Mouse (Mus musculus): ENCODE measurements around the gene Adamts4. TPM values are rescaled to one million over a fixed set of nuclear protein-coding genes. Genes with fewer than 3 reads are reported as not detected.
"Not testable (repeated sequence)": the region's sequence is repeated elsewhere in the genome, so short reads cannot be mapped to it uniquely, and the experiment has no call there.

Gene Adamts4
- polyA plus RNA-seq, 1 experiment from 2014 or later, result 4.4 TPM

DNA sequence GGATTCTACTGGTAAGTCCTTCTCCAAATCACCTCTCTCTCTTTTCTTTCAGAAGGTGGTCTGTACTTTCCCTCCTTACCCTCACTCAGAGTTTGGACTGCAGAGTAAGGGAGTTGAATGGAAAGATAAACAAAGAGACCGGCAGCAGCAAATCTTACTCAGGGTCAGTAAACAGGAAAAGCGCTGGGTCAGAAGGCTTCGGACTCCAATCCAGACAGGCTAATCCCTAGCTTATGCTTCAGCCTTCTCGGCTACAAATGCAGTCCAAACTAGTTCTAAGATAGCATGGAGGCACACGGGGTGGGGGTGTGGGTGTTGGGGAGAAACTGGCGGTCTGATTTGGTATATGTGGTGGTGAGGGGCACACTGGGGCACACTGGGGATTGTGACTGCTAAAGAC, 12.8 kb upstream of the Adamts4 start:
- no peaks in the 10 kb centered on the region for H3K9me3 ChIP-seq (ENCODE audit: control insufficient read depth, low read length)
- WGBS, result 70% methylated on average over 6 of the region's 6 CpGs
- H3K4me3 ChIP-seq (ENCODE audit: low read depth, low read length), result no peak overlapping the region
- ATAC-seq (ENCODE audit: low FRiP score) (no peak), DNase-seq (ENCODE audit: low spot score, missing footprints) (no peak)
- no peaks in the 10 kb centered on the region for H3K27me3 ChIP-seq (ENCODE audit: control insufficient read depth, insufficient read depth, low read length)
- H3K27ac ChIP-seq (ENCODE audit: low read depth, low read length), result no peak overlapping the region
- H3K36me3 ChIP-seq (ENCODE audit: control insufficient read depth, insufficient read depth, low read length), result peaks cover 32% of the 10 kb centered on the region
- no peaks in the 10 kb centered on the region for H3K4me1 ChIP-seq (ENCODE audit: control insufficient read depth, insufficient read depth, low read length)
- H3K9ac ChIP-seq (ENCODE audit: low read length), result no peak overlapping the region
- no peak overlapping the region for H3K4me2 ChIP-seq

DNA sequence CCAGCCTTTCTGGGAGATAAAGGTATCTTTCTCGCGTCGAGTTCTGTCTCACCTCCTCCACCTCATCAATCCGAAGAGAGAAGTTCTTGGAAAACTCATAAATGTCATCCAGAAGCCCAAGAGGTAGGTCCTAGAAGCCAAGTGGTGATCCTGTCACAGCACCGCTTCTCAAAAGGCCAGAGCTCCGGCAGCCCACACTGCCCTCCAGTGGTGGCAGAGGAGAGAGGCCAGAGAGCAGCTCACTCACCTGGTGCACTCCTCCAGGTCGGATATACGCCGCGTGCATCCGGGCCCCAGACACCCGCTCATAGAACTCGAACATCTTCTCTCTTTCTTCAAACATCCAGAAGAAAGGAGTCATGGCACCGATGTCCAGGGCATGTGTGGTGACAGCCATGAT, 11.8 kb upstream of the Adamts4 start:
- H3K4me3 ChIP-seq (ENCODE audit: low read depth, low read length), result no peak overlapping the region
- ATAC-seq (ENCODE audit: low FRiP score) (peak; percentile 64; the same call in 1 of the 2 replicates), DNase-seq (ENCODE audit: low spot score, missing footprints) (peak; percentile 87)
- no peak overlapping the region for H3K4me2 ChIP-seq
- H3K27me3 ChIP-seq (ENCODE audit: control insufficient read depth, insufficient read depth, low read length), result no peaks in the 10 kb centered on the region
- peaks cover 33% of the 10 kb centered on the region for H3K36me3 ChIP-seq (ENCODE audit: control insufficient read depth, insufficient read depth, low read length)
- 79% methylated on average over 14 of the region's 14 CpGs for WGBS
- H3K4me1 ChIP-seq (ENCODE audit: control insufficient read depth, insufficient read depth, low read length), result no peaks in the 10 kb centered on the region
- no peak overlapping the region for H3K9ac ChIP-seq (ENCODE audit: low read length)
- H3K27ac ChIP-seq (ENCODE audit: low read depth, low read length), result no peak overlapping the region
- no peaks in the 10 kb centered on the region for H3K9me3 ChIP-seq (ENCODE audit: control insufficient read depth, low read length)

GRCm38 (mm10) chr1:171239992-171240744, 10.1 kb upstream of the Adamts4 start:
- no peaks in the 10 kb centered on the region for H3K27me3 ChIP-seq (ENCODE audit: control insufficient read depth, insufficient read depth, low read length)
- no peak for ATAC-seq (ENCODE audit: low FRiP score)
- no peak overlapping the region for H3K27ac ChIP-seq (ENCODE audit: low read depth, low read length)
- WGBS, result 82% methylated on average over 15 of the region's 15 CpGs
- no peak overlapping the region for H3K4me2 ChIP-seq
- no peak overlapping the region for H3K9ac ChIP-seq (ENCODE audit: low read length)
- H3K4me1 ChIP-seq (ENCODE audit: control insufficient read depth, insufficient read depth, low read length), result no peaks in the 10 kb centered on the region
- DNase-seq (ENCODE audit: low spot score, missing footprints), result no peak
- peaks cover 26% of the 10 kb centered on the region; the same call in 1 of the 2 replicates for H3K36me3 ChIP-seq (ENCODE audit: control insufficient read depth, insufficient read depth, low read length)
- no peaks in the 10 kb centered on the region for H3K9me3 ChIP-seq (ENCODE audit: control insufficient read depth, low read length)
- H3K4me3 ChIP-seq (ENCODE audit: low read depth, low read length), result no peak overlapping the region

DNA sequence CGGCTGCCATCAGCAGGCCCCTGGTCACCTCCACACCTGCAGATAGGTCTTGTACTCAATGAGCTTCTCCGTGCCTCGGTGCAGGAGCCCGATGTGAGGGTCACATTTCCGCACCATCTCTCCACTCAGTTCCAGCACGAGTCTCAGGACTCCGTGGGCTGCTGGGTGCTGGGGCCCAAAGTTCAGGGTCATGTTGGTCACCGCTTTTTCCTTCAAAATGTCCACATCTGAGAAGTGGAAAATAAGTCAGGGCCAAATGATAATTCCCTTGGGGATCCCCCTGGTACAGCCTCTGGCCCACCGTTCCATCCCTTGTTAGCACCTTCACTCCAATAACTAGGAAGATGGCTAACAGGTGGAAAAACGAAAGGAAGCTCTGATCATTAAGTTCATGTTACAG, 9.3 kb upstream of the Adamts4 start:
- 94% methylated on average over 10 of the region's 10 CpGs for WGBS
- Histone ChIP-seq H3K4me2 (no peak overlapping the region), H3K9ac (ENCODE audit: low read length) (no peak overlapping the region), H3K9me3 (ENCODE audit: control insufficient read depth, low read length) (no peaks in the 10 kb centered on the region), H3K4me1 (ENCODE audit: control insufficient read depth, insufficient read depth, low read length) (no peaks in the 10 kb centered on the region; the same call in 1 of the 2 replicates), H3K4me3 (ENCODE audit: low read depth, low read length) (no peak overlapping the region), H3K27me3 (ENCODE audit: control insufficient read depth, insufficient read depth, low read length) (no peaks in the 10 kb centered on the region), H3K36me3 (ENCODE audit: control insufficient read depth, insufficient read depth, low read length) (peaks cover 21% of the 10 kb centered on the region; the same call in 1 of the 2 replicates), H3K27ac (ENCODE audit: low read depth, low read length) (no peak overlapping the region)
- no peak for DNase-seq (ENCODE audit: low spot score, missing footprints)
- no peak for ATAC-seq (ENCODE audit: low FRiP score)

DNA sequence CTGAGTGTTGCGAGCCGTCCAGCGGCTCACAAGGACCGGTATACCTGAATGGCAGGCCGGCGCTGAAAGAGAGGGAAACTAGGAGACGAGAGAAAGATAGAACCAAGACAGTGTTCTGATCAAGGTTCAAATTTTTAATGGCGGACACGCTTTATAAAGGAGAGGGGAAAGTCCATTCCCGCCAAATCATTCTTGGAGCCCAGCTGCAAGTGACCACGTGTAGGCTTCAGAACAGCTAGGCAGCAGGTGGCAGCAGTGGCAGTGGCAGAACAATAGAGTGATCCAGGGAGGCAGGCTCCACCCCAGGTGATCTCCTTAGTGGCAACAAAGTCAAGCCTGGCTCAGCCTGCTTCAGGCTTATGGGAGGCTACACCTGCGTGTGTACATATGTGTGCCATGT, 8.3 kb upstream of the Adamts4 start:
- not testable (repeated sequence) for DNase-seq (ENCODE audit: low spot score, missing footprints); H3K4me1 ChIP-seq (ENCODE audit: control insufficient read depth, insufficient read depth, low read length); H3K4me2 ChIP-seq; H3K9ac ChIP-seq (ENCODE audit: low read length); H3K9me3 ChIP-seq (ENCODE audit: control insufficient read depth, low read length); H3K27me3 ChIP-seq (ENCODE audit: control insufficient read depth, insufficient read depth, low read length); H3K27ac ChIP-seq (ENCODE audit: low read depth, low read length); ATAC-seq (ENCODE audit: low FRiP score); H3K4me3 ChIP-seq (ENCODE audit: low read depth, low read length)
- WGBS, result 83% methylated on average over 12 of the region's 12 CpGs
- peaks cover 16% of the 10 kb centered on the region; the same call in 1 of the 2 replicates for H3K36me3 ChIP-seq (ENCODE audit: control insufficient read depth, insufficient read depth, low read length)

DNA sequence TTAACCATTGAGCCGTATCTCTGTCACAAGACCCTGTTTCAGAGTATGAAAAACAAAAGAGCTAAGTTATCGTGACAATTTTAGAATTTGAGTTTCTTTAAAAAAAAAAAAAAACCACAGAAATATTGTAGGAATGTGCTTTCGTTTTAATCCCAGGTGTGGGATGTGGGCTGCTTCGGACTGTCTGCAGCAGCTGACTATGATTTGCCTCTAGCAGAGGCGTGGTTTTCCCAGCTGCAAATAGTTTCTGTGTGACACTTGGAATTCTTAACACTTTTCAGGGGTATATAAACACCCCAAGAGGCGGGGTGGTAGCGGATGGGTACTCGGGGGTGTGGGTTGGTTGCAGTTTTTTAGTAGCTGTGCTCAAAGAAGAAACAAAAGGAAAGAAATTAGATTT, 4.9 kb upstream of the Adamts4 start:
- no peak overlapping the region for H3K4me3 ChIP-seq (ENCODE audit: low read depth, low read length)
- no peak overlapping the region for H3K4me2 ChIP-seq
- H3K4me1 ChIP-seq (ENCODE audit: control insufficient read depth, insufficient read depth, low read length), result peaks cover 21% of the 10 kb centered on the region
- WGBS, result 94% methylated on average over 8 of the region's 8 CpGs
- no peak overlapping the region for H3K9ac ChIP-seq (ENCODE audit: low read length)
- no peaks in the 10 kb centered on the region for H3K27me3 ChIP-seq (ENCODE audit: control insufficient read depth, insufficient read depth, low read length)
- ATAC-seq (ENCODE audit: low FRiP score) (no peak), DNase-seq (ENCODE audit: low spot score, missing footprints) (no peak)
- H3K9me3 ChIP-seq (ENCODE audit: control insufficient read depth, low read length), result no peaks in the 10 kb centered on the region
- H3K36me3 ChIP-seq (ENCODE audit: control insufficient read depth, insufficient read depth, low read length), result peaks cover 4% of the 10 kb centered on the region; the same call in 1 of the 2 replicates
- H3K27ac ChIP-seq (ENCODE audit: low read depth, low read length), result no peak overlapping the region

DNA sequence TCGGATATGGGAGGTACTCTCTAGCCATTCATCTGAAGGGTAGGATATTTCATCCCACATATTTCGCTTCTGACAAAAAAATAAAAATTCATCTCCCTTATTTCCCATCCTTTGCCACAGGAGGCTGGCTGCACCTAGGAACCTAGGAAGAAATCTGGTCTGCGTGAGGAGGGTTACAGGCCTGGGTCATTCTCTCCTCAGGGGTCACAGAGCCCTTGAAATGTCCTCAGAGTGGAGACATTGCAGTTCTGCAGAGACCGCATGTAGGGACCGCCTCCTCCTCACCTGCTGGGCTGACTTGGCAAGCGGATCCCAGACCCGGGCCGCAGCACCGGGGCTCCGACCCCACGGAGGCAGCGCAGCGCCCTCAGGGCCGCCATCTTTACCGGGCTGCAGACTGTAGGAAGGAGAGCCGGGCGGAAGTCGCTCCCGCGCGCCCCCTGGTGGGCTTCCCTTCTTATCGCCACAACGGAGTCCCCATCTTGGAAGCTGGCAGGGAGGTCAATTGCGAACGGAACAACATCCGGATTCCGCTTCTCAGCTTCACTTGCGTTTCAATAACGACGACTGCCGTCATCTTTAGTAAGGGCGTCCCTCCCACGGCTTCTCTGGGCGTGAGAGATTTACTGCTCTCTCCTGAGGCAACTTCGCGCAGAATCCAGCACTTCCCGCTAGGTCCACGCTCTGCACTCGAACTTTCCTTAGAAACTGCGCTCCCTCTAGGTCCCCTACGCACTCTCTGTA, 3.3 kb upstream of the Adamts4 start:
- WGBS, result under 1% methylated on average over 41 of the region's 41 CpGs
- Histone ChIP-seq H3K9ac (ENCODE audit: low read length) (peak overlapping the region; percentile 89), H3K4me2 (peak overlapping the region; percentile 81), H3K4me1 (ENCODE audit: control insufficient read depth, insufficient read depth, low read length) (peaks cover 33% of the 10 kb centered on the region), H3K9me3 (ENCODE audit: control insufficient read depth, low read length) (no peaks in the 10 kb centered on the region), H3K4me3 (ENCODE audit: low read depth, low read length) (peak overlapping the region; percentile 64), H3K27me3 (ENCODE audit: control insufficient read depth, insufficient read depth, low read length) (no peaks in the 10 kb centered on the region), H3K27ac (ENCODE audit: low read depth, low read length) (peak overlapping the region; percentile 20; the same call in 1 of the 2 replicates), H3K36me3 (ENCODE audit: control insufficient read depth, insufficient read depth, low read length) (peaks cover 4% of the 10 kb centered on the region; the same call in 1 of the 2 replicates)
- DNase-seq (ENCODE audit: low spot score, missing footprints) (peak; percentile 100), ATAC-seq (ENCODE audit: low FRiP score) (peak; percentile 92)

DNA sequence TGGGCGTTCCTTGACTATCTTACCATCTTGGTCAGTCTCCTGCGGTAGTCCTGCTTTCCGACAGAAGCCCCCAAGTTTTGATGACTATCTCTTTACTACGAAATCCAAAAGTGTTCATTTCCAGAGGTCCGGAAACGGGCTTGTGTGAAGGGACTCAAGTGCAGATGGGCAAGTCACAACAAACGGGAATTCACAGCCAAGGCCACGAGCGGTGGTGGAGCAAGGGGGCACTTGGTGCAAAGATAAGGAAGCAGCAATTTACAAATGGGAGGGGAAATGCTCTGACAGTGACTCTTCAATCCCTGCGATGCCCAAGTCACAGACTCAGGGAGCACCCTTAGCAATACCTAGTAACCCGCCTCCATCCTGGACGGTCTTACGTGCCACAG, 2.8 kb upstream of the Adamts4 start:
- H3K36me3 ChIP-seq (ENCODE audit: control insufficient read depth, insufficient read depth, low read length), result peaks cover under 1% of the 10 kb centered on the region; the same call in 1 of the 2 replicates
- peak overlapping the region; percentile 81 for H3K4me2 ChIP-seq
- no peaks in the 10 kb centered on the region for H3K27me3 ChIP-seq (ENCODE audit: control insufficient read depth, insufficient read depth, low read length)
- peak overlapping the region; percentile 20; the same call in 1 of the 2 replicates for H3K27ac ChIP-seq (ENCODE audit: low read depth, low read length)
- no peaks in the 10 kb centered on the region for H3K9me3 ChIP-seq (ENCODE audit: control insufficient read depth, low read length)
- no peak for DNase-seq (ENCODE audit: low spot score, missing footprints)
- peak overlapping the region; percentile 64 for H3K4me3 ChIP-seq (ENCODE audit: low read depth, low read length)
- 18% methylated on average over 13 of the region's 13 CpGs for WGBS
- H3K9ac ChIP-seq (ENCODE audit: low read length), result peak overlapping the region; percentile 89
- H3K4me1 ChIP-seq (ENCODE audit: control insufficient read depth, insufficient read depth, low read length), result peaks cover 37% of the 10 kb centered on the region
- ATAC-seq (ENCODE audit: low FRiP score), result peak; percentile 4; the same call in 1 of the 2 replicates

DNA sequence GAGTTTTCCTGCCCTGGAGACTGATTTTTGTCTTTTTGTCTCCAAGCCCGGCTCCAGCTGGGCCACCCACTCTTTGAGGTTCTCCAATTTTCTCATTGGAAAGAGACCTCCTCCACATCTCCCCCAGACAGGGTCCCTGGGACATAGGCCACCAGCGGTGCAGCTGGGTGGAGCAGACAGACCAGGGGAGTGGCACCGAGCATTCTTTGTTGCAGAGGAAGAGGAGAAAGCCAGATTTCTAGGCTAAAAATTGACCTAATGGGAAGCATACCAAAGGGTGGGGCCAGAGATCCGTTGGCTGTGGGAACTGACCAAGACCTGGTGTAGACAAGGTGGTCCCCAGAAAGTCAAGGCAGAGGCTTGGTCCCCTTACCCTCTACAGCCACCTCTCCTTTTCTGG, 2.3 kb upstream of the Adamts4 start:
- Histone ChIP-seq H3K9ac (ENCODE audit: low read length) (peak overlapping the region; percentile 89), H3K36me3 (ENCODE audit: control insufficient read depth, insufficient read depth, low read length) (no peaks in the 10 kb centered on the region), H3K4me2 (peak overlapping the region; percentile 81; the same call in 1 of the 2 replicates), H3K27ac (ENCODE audit: low read depth, low read length) (peak overlapping the region; percentile 5; the same call in 1 of the 2 replicates), H3K4me3 (ENCODE audit: low read depth, low read length) (peak overlapping the region; percentile 64), H3K4me1 (ENCODE audit: control insufficient read depth, insufficient read depth, low read length) (peaks cover 37% of the 10 kb centered on the region), H3K27me3 (ENCODE audit: control insufficient read depth, insufficient read depth, low read length) (no peaks in the 10 kb centered on the region), H3K9me3 (ENCODE audit: control insufficient read depth, low read length) (no peaks in the 10 kb centered on the region)
- 22% methylated on average over 4 of the region's 4 CpGs for WGBS
- ATAC-seq (ENCODE audit: low FRiP score) (no peak), DNase-seq (ENCODE audit: low spot score, missing footprints) (no peak)

Measured in midbrain, embryonic 11.5 days (tissue).